Mouse (Mus musculus) megakaryocyte, embryonic 14.5 days (primary cell): ENCODE data around the gene Lats2.

Experiments
- FLI1 ChIP-seq: IDR thresholded peaks from 2 replicates; pipeline ENCODE4 v1.6.1; 2012; ENCODE audit warnings: low read length, inconsistent platforms, mixed read lengths
- GATA1 ChIP-seq: IDR thresholded peaks from 3 replicates; pipeline ENCODE4 v1.6.1; 2012; ENCODE audit warnings: mixed read lengths, low read length, inconsistent platforms, borderline replicate concordance

- no peak for TF ChIP-seq GATA1
- no peak for TF ChIP-seq FLI1
These were observed 45.3 kb downstream of the Lats2 start for GRCm38 (mm10) chr14:57712884-57713283.
